Mouse (Mus musculus): Measurements from ENCODE around the gene Slc5a11. TPM values are rescaled to one million over a fixed set of nuclear protein-coding genes. Genes with fewer than 3 reads are reported as not detected.

Gene Slc5a11
- polyA plus RNA-seq, 1 experiment = 1.2 TPM

DNA sequence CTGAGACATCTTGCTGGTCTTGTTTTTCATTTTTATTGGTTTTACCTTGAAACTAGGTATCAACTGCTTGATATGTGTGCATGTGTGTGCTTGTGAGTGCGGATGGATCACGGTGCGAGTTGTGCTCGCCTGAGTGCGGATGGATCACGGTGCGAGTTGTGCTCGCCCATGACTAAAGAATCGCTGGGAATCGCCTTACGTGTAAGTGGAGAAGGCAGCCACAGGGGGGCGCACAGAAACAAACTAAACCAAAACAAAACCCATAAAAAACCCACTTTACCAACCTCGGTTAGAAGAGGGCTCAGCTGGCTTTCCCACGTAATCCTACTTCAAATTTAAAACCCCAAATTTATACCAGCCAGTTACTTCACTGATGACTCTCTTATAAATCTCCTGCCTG lies 9.3 kb upstream of the Slc5a11 start:
- H3K4me1 ChIP-seq (ENCODE audit: control insufficient read depth, insufficient read depth, low read length) = no peaks in the 10 kb centered on the region
- peak; percentile 37 for DNase-seq
- H3K4me3 ChIP-seq (replicated peaks; ENCODE audit: extremely low read depth, low read depth, low read length) = no peak overlapping the region
- WGBS = 27% methylated on average over 14 of the region's 14 CpGs
- TF ChIP-seq POLR2A (IDR thresholded peaks at IDR 0.05; ENCODE audit: borderline replicate concordance, extremely low read depth, low read depth, low read length) (no peak), CTCF (IDR thresholded peaks at IDR 0.05; ENCODE audit: insufficient read depth, low read length) (peak; percentile 60)

DNA sequence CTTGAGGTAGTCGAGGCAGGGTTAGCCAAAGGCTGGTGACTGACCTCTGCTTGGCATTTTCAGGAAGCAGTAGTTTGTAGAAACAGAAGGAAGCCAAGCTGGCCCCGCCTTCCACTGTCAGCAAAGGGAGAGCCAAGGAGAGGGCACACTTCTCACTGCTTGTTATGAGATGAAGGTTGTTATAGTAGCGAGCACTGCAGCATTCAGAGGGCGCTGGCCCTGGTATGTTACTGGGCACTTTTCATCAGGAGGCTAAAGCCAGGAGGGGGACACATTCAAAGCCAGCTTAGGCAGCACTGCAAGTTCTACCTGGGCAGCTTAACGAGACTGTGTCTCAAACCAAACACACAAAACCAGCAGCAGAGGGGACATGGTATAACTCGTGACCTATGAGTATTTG lies 7.0 kb upstream of the Slc5a11 start:
- TF ChIP-seq CTCF (IDR thresholded peaks at IDR 0.05; ENCODE audit: insufficient read depth, low read length) (no peak), POLR2A (IDR thresholded peaks at IDR 0.05; ENCODE audit: borderline replicate concordance, extremely low read depth, low read depth, low read length) (no peak)
- H3K4me1 ChIP-seq (ENCODE audit: control insufficient read depth, insufficient read depth, low read length) = no peaks in the 10 kb centered on the region
- no peak overlapping the region for H3K4me3 ChIP-seq (replicated peaks; ENCODE audit: extremely low read depth, low read depth, low read length)
- 44% methylated on average over 6 of the region's 6 CpGs for WGBS
- DNase-seq = no peak

DNA sequence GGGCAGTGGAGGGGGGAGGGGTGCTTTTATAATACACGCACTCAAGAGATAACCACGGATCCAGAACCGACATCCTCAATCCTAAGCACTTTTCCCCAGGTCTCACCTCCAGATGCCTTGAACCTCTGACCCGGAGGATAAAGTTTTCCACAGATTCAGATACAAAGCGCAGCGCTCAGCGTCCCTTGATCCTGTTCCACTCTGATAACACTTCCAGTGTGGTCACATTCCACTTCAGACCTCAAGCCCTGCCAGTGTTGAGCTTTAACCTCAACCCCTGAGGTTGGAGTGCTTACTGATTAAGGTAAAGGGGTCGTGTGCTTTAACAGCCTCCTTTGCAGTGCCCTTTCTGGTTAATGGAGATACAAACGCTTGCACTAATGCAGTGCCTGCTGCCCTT lies 4.7 kb upstream of the Slc5a11 start:
- Histone ChIP-seq H3K4me3 (replicated peaks; ENCODE audit: extremely low read depth, low read depth, low read length) (no peak overlapping the region), H3K4me1 (ENCODE audit: control insufficient read depth, insufficient read depth, low read length) (no peaks in the 10 kb centered on the region)
- DNase-seq = no peak
- 27% methylated on average over 9 of the region's 9 CpGs for WGBS
- TF ChIP-seq CTCF (IDR thresholded peaks at IDR 0.05; ENCODE audit: insufficient read depth, low read length) = no peak
- TF ChIP-seq POLR2A (IDR thresholded peaks at IDR 0.05; ENCODE audit: borderline replicate concordance, extremely low read depth, low read depth, low read length) = no peak

DNA sequence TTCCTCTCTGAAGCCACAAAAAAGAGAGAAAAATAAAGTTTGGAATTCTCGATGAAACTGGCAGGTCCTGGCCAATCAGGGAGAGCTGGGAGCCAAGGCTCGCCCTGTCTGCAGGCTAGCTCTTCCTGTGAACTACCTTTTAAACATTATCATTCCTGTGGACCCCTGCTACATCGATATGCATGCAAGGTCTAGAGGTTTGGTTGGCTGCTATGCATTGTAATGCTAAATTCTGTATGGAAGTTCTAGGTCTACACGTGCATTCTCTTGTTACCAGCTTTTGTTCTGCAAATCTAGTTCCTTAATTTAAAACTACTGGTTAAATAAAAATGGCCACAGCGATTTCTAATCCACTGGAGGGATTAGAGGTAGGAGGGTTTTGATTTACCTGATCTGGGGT lies 3.1 kb upstream of the Slc5a11 start:
- 53% methylated on average over 5 of the region's 5 CpGs for WGBS

DNA sequence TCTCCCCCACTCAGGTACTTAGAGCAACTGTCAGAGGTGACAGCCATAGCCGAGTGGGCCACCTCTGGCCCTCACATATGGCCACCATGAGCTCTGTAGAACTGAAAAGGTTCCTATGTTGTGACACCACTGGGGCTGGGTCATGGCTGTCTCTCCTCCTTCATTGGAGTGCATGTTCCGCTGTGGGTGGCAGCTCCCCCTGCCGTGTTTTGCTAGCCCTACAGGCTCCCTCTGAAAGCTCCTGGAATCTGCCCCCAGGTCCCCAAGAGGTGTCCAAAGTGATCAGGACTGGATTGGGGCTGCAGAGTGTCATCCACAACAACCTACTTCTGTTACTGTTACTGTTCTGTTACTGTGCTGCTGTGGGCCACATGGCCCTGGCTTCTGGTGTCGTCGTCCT lies 2.3 kb upstream of the Slc5a11 start:
- WGBS = 71% methylated on average over 5 of the region's 5 CpGs
- no peaks in the 10 kb centered on the region for H3K4me1 ChIP-seq (ENCODE audit: control insufficient read depth, insufficient read depth, low read length)
- no peak overlapping the region for H3K4me3 ChIP-seq (replicated peaks; ENCODE audit: extremely low read depth, low read depth, low read length)
- no peak for DNase-seq
- TF ChIP-seq POLR2A (IDR thresholded peaks at IDR 0.05; ENCODE audit: borderline replicate concordance, extremely low read depth, low read depth, low read length) = no peak
- no peak for TF ChIP-seq CTCF (IDR thresholded peaks at IDR 0.05; ENCODE audit: insufficient read depth, low read length)

More for the DNA sequence above, 3.1 kb upstream of the Slc5a11 start:
- no peaks in the 10 kb centered on the region for H3K4me1 ChIP-seq (ENCODE audit: control insufficient read depth, insufficient read depth, low read length)
- TF ChIP-seq CTCF (IDR thresholded peaks at IDR 0.05; ENCODE audit: insufficient read depth, low read length) = no peak
- TF ChIP-seq POLR2A (IDR thresholded peaks at IDR 0.05; ENCODE audit: borderline replicate concordance, extremely low read depth, low read depth, low read length) = no peak
- no peak for DNase-seq
- no peak overlapping the region for H3K4me3 ChIP-seq (replicated peaks; ENCODE audit: extremely low read depth, low read depth, low read length)

DNA sequence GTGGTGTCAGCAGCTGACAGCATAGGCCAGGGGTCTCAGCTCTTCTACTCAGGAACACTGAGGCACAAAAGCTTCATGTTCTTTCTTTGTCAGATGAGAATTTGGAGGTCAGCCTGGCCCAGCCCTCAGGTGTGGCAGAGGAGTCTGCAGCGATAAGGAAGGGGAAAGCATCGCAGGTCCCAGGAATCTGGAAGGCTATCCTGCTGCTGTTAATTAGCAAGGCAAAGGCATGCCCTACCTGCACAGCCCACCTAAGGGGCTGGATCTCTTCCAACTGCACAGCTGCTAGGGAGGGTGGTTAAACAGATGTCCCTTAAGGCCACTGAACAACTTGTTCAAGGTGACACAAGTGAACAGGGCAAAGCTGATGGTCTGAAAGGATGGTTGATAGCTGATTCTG lies 558 bp downstream of the Slc5a11 start:
- WGBS = 68% methylated on average over 2 of the region's 2 CpGs
- H3K4me3 ChIP-seq (replicated peaks; ENCODE audit: extremely low read depth, low read depth, low read length) = no peak overlapping the region
- no peak for DNase-seq

DNA sequence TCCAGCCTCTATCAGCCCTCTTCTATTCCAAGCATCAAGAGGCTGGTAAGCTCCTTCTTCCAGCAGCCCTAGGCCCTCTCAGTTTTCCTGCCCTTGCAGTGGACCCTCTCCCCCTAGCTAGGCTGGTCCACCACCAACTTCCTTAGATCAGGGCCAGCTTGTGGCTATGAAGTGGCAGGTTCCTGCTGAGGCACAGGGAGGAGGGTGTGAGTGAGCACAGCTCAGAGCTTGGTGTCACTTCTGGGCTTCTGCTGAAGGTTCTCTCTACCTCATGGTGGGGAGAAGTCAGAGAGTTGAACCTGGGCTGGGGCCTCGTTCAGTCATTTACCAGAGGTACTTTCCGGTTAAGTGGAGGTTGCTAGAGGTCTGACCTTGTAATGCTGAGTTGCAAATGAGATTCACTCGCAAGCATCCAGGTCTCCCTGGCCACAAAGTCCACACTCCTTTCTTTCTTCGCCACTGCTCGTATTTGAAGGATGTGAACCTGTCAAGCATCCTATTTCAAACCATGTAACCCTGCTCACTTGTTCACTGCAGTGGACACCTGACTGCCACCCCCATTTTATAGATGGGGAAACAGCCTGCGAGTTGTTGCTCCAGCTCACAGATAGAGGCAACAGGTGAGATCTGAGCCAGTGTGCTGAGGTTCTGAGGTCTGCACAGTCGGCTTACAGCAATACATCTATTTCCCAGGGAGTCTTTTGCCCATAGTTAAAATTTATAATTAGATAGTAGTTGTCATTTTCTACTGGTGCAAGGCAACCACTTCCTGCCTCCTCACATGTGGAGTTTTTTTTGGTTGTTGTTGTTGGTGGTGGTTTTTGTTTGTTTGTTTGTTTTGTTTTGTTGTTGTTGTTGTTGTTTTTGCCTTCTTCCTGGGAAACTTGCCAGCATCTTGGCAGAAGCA lies 3.1 kb downstream of the Slc5a11 start:
- TF ChIP-seq CTCF (IDR thresholded peaks at IDR 0.05; ENCODE audit: insufficient read depth, low read length) (no peak), POLR2A (IDR thresholded peaks at IDR 0.05; ENCODE audit: borderline replicate concordance, extremely low read depth, low read depth, low read length) (no peak)
- DNase-seq = no peak
- Histone ChIP-seq H3K4me3 (replicated peaks; ENCODE audit: extremely low read depth, low read depth, low read length) (no peak overlapping the region), H3K4me1 (ENCODE audit: control insufficient read depth, insufficient read depth, low read length) (no peaks in the 10 kb centered on the region)
- WGBS = 67% methylated on average over 7 of the region's 7 CpGs

More for the DNA sequence above, 558 bp downstream of the Slc5a11 start:
- no peaks in the 10 kb centered on the region for H3K4me1 ChIP-seq (ENCODE audit: control insufficient read depth, insufficient read depth, low read length)
- TF ChIP-seq CTCF (IDR thresholded peaks at IDR 0.05; ENCODE audit: insufficient read depth, low read length) (no peak), POLR2A (IDR thresholded peaks at IDR 0.05; ENCODE audit: borderline replicate concordance, extremely low read depth, low read depth, low read length) (no peak)

DNA sequence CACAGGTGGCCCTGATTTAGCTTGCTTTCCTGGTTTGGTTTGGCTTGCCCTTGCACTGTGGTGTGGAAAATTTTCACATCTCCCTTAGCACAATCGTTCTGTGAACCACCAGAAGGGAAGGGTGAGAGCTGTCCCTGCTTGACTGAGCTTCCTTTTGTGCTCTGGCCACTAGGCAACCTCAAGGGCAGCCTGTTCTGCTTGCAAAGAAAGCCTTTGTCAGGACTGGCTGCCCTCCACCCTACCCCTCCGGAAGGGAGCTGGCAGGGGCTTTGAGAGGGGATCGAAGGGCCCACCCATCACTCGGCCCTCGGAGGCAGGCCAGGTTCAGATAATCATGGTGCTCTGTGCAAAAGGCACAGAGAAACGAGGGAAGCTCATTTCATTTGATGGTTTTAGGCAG lies 4.0 kb downstream of the Slc5a11 start:
- no peak for DNase-seq
- H3K4me3 ChIP-seq (replicated peaks; ENCODE audit: extremely low read depth, low read depth, low read length) = no peak overlapping the region
- WGBS = 48% methylated on average over 6 of the region's 6 CpGs
- TF ChIP-seq CTCF (IDR thresholded peaks at IDR 0.05; ENCODE audit: insufficient read depth, low read length) = no peak
- no peak for TF ChIP-seq POLR2A (IDR thresholded peaks at IDR 0.05; ENCODE audit: borderline replicate concordance, extremely low read depth, low read depth, low read length)
- no peaks in the 10 kb centered on the region for H3K4me1 ChIP-seq (ENCODE audit: control insufficient read depth, insufficient read depth, low read length)

DNA sequence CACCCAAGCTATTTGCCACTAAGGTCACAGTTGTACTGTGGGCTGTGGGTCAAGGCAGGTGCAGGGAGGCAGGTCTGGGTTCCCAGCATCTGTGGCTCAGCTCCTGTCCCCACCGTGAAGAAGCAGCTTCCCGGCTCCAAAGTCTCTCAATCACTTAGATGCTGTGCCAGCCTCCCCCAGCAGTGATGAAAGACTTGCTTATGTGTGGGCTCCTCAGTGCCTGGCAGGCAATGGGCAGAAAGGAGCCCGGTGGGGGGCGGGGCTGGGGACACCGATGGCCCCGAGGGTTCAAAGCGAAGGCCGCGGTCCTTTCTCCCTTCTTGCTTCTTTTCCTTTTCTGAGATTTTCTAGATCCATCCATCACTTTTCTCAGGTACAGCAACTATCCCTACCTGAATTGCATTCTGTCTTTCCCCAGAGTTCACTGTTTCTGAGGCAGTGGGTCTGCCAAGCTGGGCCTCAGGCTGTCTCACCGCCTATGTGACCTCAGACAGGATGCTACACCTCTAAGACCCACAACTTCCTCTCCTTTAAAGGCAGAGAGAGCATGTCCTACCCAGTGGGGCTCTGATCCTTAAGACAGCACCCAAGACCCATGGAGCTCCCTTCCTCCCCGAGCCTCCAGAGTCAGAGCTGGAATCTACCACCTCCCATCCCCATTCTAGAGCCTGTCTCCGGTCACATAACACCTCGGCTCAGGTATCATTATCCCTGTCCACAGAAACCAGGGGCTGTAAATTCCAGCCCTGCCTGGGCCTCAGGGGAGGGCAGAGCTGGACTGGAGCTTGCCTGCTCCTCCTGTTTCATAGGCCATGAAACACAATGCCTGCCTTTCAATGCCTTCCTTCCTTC lies 5.4 kb downstream of the Slc5a11 start:
- WGBS = 73% methylated on average over 13 of the region's 13 CpGs
- Histone ChIP-seq H3K4me1 (ENCODE audit: control insufficient read depth, insufficient read depth, low read length) (no peaks in the 10 kb centered on the region), H3K4me3 (replicated peaks; ENCODE audit: extremely low read depth, low read depth, low read length) (no peak overlapping the region)
- TF ChIP-seq CTCF (IDR thresholded peaks at IDR 0.05; ENCODE audit: insufficient read depth, low read length) = no peak
- TF ChIP-seq POLR2A (IDR thresholded peaks at IDR 0.05; ENCODE audit: borderline replicate concordance, extremely low read depth, low read depth, low read length) = no peak
- DNase-seq = no peak

All from lung, adult 2 months (tissue).